Mouse (Mus musculus) embryo, embryonic 9.5 days (tissue): ENCODE results near the gene Crlf1.

Experiments
- DNase-seq: peaks from one replicate; pipeline ENCODE4 v3.0.0-alpha.2; 2017; ENCODE audit errors: extremely low spot score

Gene Crlf1

GRCm38 (mm10) chr8:70468733-70469132, 24.2 kb upstream of the Crlf1 start:
- no peak for DNase-seq

- DNase-seq = no peak
Observed at GRCm38 (mm10) chr8:70469295-70469916, 23.6 kb upstream of the Crlf1 start.

- no peak for DNase-seq
Observed at GRCm38 (mm10) chr8:70469938-70470337, 23.0 kb upstream of the Crlf1 start.

GRCm38 (mm10) chr8:70471856-70472255, 21.1 kb upstream of the Crlf1 start:
- no peak for DNase-seq

- peak; percentile 99 for DNase-seq
Observed at GRCm38 (mm10) chr8:70476333-70477268, 16.4 kb upstream of the Crlf1 start, which contains the start of gene Klhl26. Gene Klhl26 (minus strand): TSS chr8:70476968.

- DNase-seq = peak; percentile 77
Observed at GRCm38 (mm10) chr8:70477269-70477982, 15.5 kb upstream of the Crlf1 start.

GRCm38 (mm10) chr8:70481908-70482307, 11.1 kb upstream of the Crlf1 start:
- DNase-seq = no peak

- no peak for DNase-seq
Observed at GRCm38 (mm10) chr8:70482943-70483342, 10.0 kb upstream of the Crlf1 start.

- no peak for DNase-seq
Observed at GRCm38 (mm10) chr8:70486191-70486681, 6.7 kb upstream of the Crlf1 start.

GRCm38 (mm10) chr8:70486941-70487520, 5.9 kb upstream of the Crlf1 start, which contains the start of gene Tmem59l:
Gene Tmem59l (minus strand): TSS chr8:70487358.
- DNase-seq = no peak

- peak; percentile 80 for DNase-seq
Observed at GRCm38 (mm10) chr8:70487993-70488796, 4.8 kb upstream of the Crlf1 start.

- DNase-seq = peak; percentile 37
Observed at GRCm38 (mm10) chr8:70488931-70489470, 4.0 kb upstream of the Crlf1 start.

- DNase-seq = peak; percentile 46
Observed at GRCm38 (mm10) chr8:70489576-70489975, 3.4 kb upstream of the Crlf1 start.

GRCm38 (mm10) chr8:70490061-70490879, 2.7 kb upstream of the Crlf1 start:
- peak; percentile 32 for DNase-seq

GRCm38 (mm10) chr8:70490880-70491495, 2.0 kb upstream of the Crlf1 start:
- DNase-seq = peak; percentile 35

- no peak for DNase-seq
Observed at GRCm38 (mm10) chr8:70493692-70494415, 896 bp downstream of the Crlf1 start.

GRCm38 (mm10) chr8:70494416-70494945, 1.5 kb downstream of the Crlf1 start:
- DNase-seq = no peak
